Mouse (Mus musculus) spleen, embryonic (tissue): Measurements from ENCODE around the gene Baiap2l1.
"Not testable (repeated sequence)": the region's sequence is repeated elsewhere in the genome, so short reads cannot be mapped to it uniquely, and the experiment has no call there.

ENCODE experiments used
- CTCF ChIA-PET: fragments of 350-600 bp; sonication (Branson Sonifier 250); formaldehyde crosslinking; loops from one replicate; lab custom pipeline; 2022; lab: Charles Lee

The Baiap2l1 gene

GRCm38 (mm10) chr5:144351185-144351584 lies 6.7 kb downstream of the Baiap2l1 start:
- CTCF ChIA-PET, result no interaction called here

GRCm38 (mm10) chr5:144344592-144344991 lies 13.3 kb downstream of the Baiap2l1 start:
- CTCF ChIA-PET, result no interaction called here

- CTCF ChIA-PET, result no interaction called here
Observed at GRCm38 (mm10) chr5:144341085-144341484, 16.8 kb downstream of the Baiap2l1 start.

- CTCF ChIA-PET, result no interaction called here
Observed at GRCm38 (mm10) chr5:144338787-144339186, 19.1 kb downstream of the Baiap2l1 start.

GRCm38 (mm10) chr5:144335357-144335756 lies 22.6 kb downstream of the Baiap2l1 start:
- CTCF ChIA-PET, result not testable (repeated sequence)

- CTCF ChIA-PET, result no interaction called here
Observed at GRCm38 (mm10) chr5:144334010-144334409, 23.9 kb downstream of the Baiap2l1 start.

GRCm38 (mm10) chr5:144322717-144323116 lies 35.2 kb downstream of the Baiap2l1 start:
- CTCF ChIA-PET, result no interaction called here

- CTCF ChIA-PET, result no interaction called here
Observed at GRCm38 (mm10) chr5:144321681-144322080, 36.2 kb downstream of the Baiap2l1 start.

- CTCF ChIA-PET, result no interaction called here
Observed at GRCm38 (mm10) chr5:144318286-144318685, 39.6 kb downstream of the Baiap2l1 start.

GRCm38 (mm10) chr5:144317426-144317825 lies 40.5 kb downstream of the Baiap2l1 start:
- CTCF ChIA-PET, result interaction anchor here (0.7 kb wide), 1 partner anchor 46 kb away, joined by 4 read pairs; no protein-coding TSS in a partner anchor

GRCm38 (mm10) chr5:144316442-144316841 lies 41.5 kb downstream of the Baiap2l1 start:
- CTCF ChIA-PET, result no interaction called here

GRCm38 (mm10) chr5:144314731-144315494 lies 43.0 kb downstream of the Baiap2l1 start:
- CTCF ChIA-PET, result no interaction called here

- CTCF ChIA-PET, result no interaction called here
Observed at GRCm38 (mm10) chr5:144313335-144313734, 44.6 kb downstream of the Baiap2l1 start.

- CTCF ChIA-PET, result no interaction called here
Observed at GRCm38 (mm10) chr5:144312183-144312582, 45.7 kb downstream of the Baiap2l1 start.

- CTCF ChIA-PET, result no interaction called here
Observed at GRCm38 (mm10) chr5:144308929-144309328, 49.0 kb downstream of the Baiap2l1 start.

- CTCF ChIA-PET, result interaction anchor here (0.5 kb wide), 1 partner anchor 50 kb away, joined by 5 read pairs; no protein-coding TSS in a partner anchor
Observed at GRCm38 (mm10) chr5:144303071-144303470, 54.8 kb downstream of the Baiap2l1 start.

- CTCF ChIA-PET, result no interaction called here
Observed at GRCm38 (mm10) chr5:144296090-144296604, 61.8 kb downstream of the Baiap2l1 start.

- CTCF ChIA-PET, result no interaction called here
Observed at GRCm38 (mm10) chr5:144295357-144295756, 62.6 kb downstream of the Baiap2l1 start.

- CTCF ChIA-PET, result no interaction called here
Observed at GRCm38 (mm10) chr5:144294908-144295307, 63.0 kb downstream of the Baiap2l1 start.

- CTCF ChIA-PET, result no interaction called here
Observed at GRCm38 (mm10) chr5:144289769-144290440, 68.0 kb downstream of the Baiap2l1 start.

GRCm38 (mm10) chr5:144288391-144288790 lies 69.5 kb downstream of the Baiap2l1 start:
- CTCF ChIA-PET, result no interaction called here

GRCm38 (mm10) chr5:144287267-144287820 lies 70.6 kb downstream of the Baiap2l1 start:
- CTCF ChIA-PET, result interaction anchor here (0.6 to 0.7 kb wide), 2 partner anchors 31 to 137 kb away, joined by 3 to 8 read pairs; no protein-coding TSS in a partner anchor
